ENCODE assay signal across 8 mouse cellular contexts in the genomic region with DNA sequence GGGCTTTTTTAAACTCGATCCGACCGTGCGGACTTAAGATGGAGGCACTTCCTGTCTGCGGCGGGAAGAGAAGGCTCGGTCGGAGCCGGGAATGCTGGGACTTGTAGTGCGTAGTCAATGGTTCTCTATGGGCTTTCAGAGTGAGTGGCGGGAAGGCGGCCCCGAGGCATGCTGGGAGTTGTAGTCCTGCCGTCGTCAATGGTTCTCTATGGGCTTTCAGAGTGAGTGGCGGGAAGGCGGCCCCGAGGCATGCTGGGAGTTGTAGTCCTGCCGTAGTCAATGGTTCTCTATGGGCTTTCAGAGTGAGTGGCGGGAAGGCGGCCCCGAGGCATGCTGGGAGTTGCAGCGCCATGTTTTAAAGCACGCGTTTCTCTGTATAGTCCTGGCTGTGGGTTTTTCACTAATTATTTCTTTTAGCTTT. TPM values are rescaled to one million over a fixed set of nuclear protein-coding genes. Genes with fewer than 3 reads are reported as not detected.
DNase-seq lines count a peak whose midpoint lies in the region; ATAC-seq and TF ChIP-seq lines count a peak whose summit lies in the region.
"Not testable (repeated sequence)": the region's sequence is repeated elsewhere in the genome, so short reads cannot be mapped to it uniquely, and the experiment has no call there.

No protein-coding gene starts in this region.

- H3K9ac ChIP-seq in ES-Bruce4 (ENCODE audit: low read depth, poor library complexity, severe bottlenecking), result peak overlapping the region; percentile 92
- peak overlapping the region; percentile 71 for H3K9ac ChIP-seq in forebrain, embryonic 12.5 days
- H3K9ac ChIP-seq in heart, postnatal 0 days (replicated peaks; ENCODE audit: low read depth, low read length), result peak overlapping the region; percentile 76
- H3K9ac ChIP-seq in liver, embryonic 14.5 days (replicated peaks), result peak overlapping the region; percentile 71
- H3K9ac ChIP-seq in neural tube, embryonic 11.5 days (ENCODE audit: low read length), result peak overlapping the region; percentile 75
- peak overlapping the region; percentile 69 for H3K9ac ChIP-seq in stomach, embryonic 16.5 days (ENCODE audit: low read length)

- H3K9me3 ChIP-seq in ES-Bruce4 (replicated peaks; ENCODE audit: control insufficient read depth, insufficient read depth, low read length, poor library complexity, severe bottlenecking), result peaks cover 24% of the 10 kb centered on the region
- peaks cover 40% of the 10 kb centered on the region for H3K9me3 ChIP-seq in forebrain, embryonic 12.5 days
- H3K9me3 ChIP-seq in heart, postnatal 0 days (replicated peaks; ENCODE audit: control insufficient read depth, low read length), result peaks cover 30% of the 10 kb centered on the region
- peaks cover 15% of the 10 kb centered on the region for H3K9me3 ChIP-seq in liver, embryonic 14.5 days (ENCODE audit: control insufficient read depth, low read length)
- H3K9me3 ChIP-seq in neural tube, embryonic 11.5 days (ENCODE audit: control insufficient read depth, low read length), result peaks cover 27% of the 10 kb centered on the region
- peaks cover 29% of the 10 kb centered on the region for H3K9me3 ChIP-seq in stomach, embryonic 16.5 days (replicated peaks; ENCODE audit: control insufficient read depth, low read length)

- TF ChIP-seq POLR2A in ES-Bruce4 (IDR thresholded peaks at IDR 0.05; ENCODE audit: insufficient read depth, low read length), result not testable (repeated sequence)

- peaks cover 30% of the 10 kb centered on the region for H3K36me3 ChIP-seq in ES-Bruce4 (ENCODE audit: control insufficient read depth, insufficient read depth, low read length, poor library complexity, severe bottlenecking)
- H3K36me3 ChIP-seq in forebrain, embryonic 12.5 days (replicated peaks), result peaks cover 10% of the 10 kb centered on the region
- not testable (repeated sequence) for H3K36me3 ChIP-seq in heart, postnatal 0 days (replicated peaks; ENCODE audit: control insufficient read depth, insufficient read depth, low read length); stomach, embryonic 16.5 days (ENCODE audit: control insufficient read depth, insufficient read depth, low read length)
- H3K36me3 ChIP-seq in liver, embryonic 14.5 days (replicated peaks; ENCODE audit: control insufficient read depth, insufficient read depth, low read depth), result peaks cover 16% of the 10 kb centered on the region
- H3K36me3 ChIP-seq in neural tube, embryonic 11.5 days (ENCODE audit: control insufficient read depth, insufficient read depth, low read length), result peaks cover 11% of the 10 kb centered on the region

- TF ChIP-seq EP300 in ES-Bruce4 (IDR thresholded peaks at IDR 0.05; ENCODE audit: insufficient read depth, low read depth, low read length); heart, postnatal 0 days (IDR thresholded peaks at IDR 0.05; ENCODE audit: low read depth); liver, embryonic 14.5 days (IDR thresholded peaks at IDR 0.05; ENCODE audit: low read depth): not testable (repeated sequence)

- TF ChIP-seq CTCF in ES-Bruce4 (IDR thresholded peaks at IDR 0.05; ENCODE audit: low read depth, low read length); heart, postnatal 0 days (IDR thresholded peaks at IDR 0.05; ENCODE audit: low read depth); liver, embryonic 14.5 days (IDR thresholded peaks at IDR 0.05; ENCODE audit: low read depth): not testable (repeated sequence)

- not testable (repeated sequence) for H3K4me2 ChIP-seq in forebrain, embryonic 12.5 days; heart, postnatal 0 days (ENCODE audit: low read depth, low read length); neural tube, embryonic 11.5 days (ENCODE audit: low read depth); stomach, embryonic 16.5 days (ENCODE audit: low read depth, low read length)
- peak overlapping the region; percentile 39 for H3K4me2 ChIP-seq in liver, embryonic 14.5 days (ENCODE audit: low read depth)

- ATAC-seq in cerebellum, adult (ENCODE audit: insufficient number of reproducible peaks, low FRiP score, low TSS enrichment), result peak; percentile 90
- peak; percentile 97 for ATAC-seq in forebrain, embryonic 12.5 days (ENCODE audit: low FRiP score)
- peak; percentile 95 for ATAC-seq in heart, postnatal 0 days (ENCODE audit: insufficient read depth, low read depth)
- peak; percentile 93 for ATAC-seq in liver, embryonic 14.5 days (ENCODE audit: insufficient read depth)
- ATAC-seq in neural tube, embryonic 11.5 days (ENCODE audit: insufficient read depth, low FRiP score, low TSS enrichment), result peak; percentile 97
- peak; percentile 96 for ATAC-seq in stomach, embryonic 16.5 days (ENCODE audit: insufficient read depth, low FRiP score)

- 57% methylated on average over 25 of the region's 25 CpGs for WGBS in forebrain, embryonic 12.5 days
- 64% methylated on average over 25 of the region's 25 CpGs for WGBS in heart, postnatal 0 days
- WGBS in liver, embryonic 14.5 days (ENCODE audit: insufficient replicate concordance), result 36% methylated on average over 25 of the region's 25 CpGs
- WGBS in neural tube, embryonic 11.5 days, result 57% methylated on average over 24 of the region's 25 CpGs
- WGBS in stomach, embryonic 16.5 days, result 52% methylated on average over 25 of the region's 25 CpGs

- DNase-seq in heart, postnatal 0 days (ENCODE audit: low spot score), result peak; percentile 99
- peak; percentile 100 for DNase-seq in kidney, postnatal 36 days
- DNase-seq in liver, embryonic 14.5 days (ENCODE audit: low read depth in 3 of 3, low spot score in 3 of 3), result peak; percentile 98 to 99 (median 99)
- peak; percentile 95 for DNase-seq in neural tube, embryonic 11.5 days (ENCODE audit: low spot score)

- not testable (repeated sequence) for H3K27ac ChIP-seq in ES-Bruce4 (ENCODE audit: insufficient read depth, low read length); liver, embryonic 14.5 days
- H3K27ac ChIP-seq in forebrain, embryonic 12.5 days, result peak overlapping the region; percentile 79
- peak overlapping the region; percentile 73 for H3K27ac ChIP-seq in heart, postnatal 0 days (ENCODE audit: low read depth)
- H3K27ac ChIP-seq in neural tube, embryonic 11.5 days (ENCODE audit: low read depth, low read length), result peak overlapping the region; percentile 66; the same call in 1 of the 2 replicates
- H3K27ac ChIP-seq in stomach, embryonic 16.5 days (ENCODE audit: low read length), result peak overlapping the region; percentile 71

- H3K4me3 ChIP-seq in ES-Bruce4 (ENCODE audit: low read depth, low read length), result peak overlapping the region; percentile 42
- H3K4me3 ChIP-seq in forebrain, embryonic 12.5 days (replicated peaks), result peak overlapping the region; percentile 47
- peak overlapping the region; percentile 61 for H3K4me3 ChIP-seq in heart, postnatal 0 days (ENCODE audit: low read depth, low read length)
- peak overlapping the region; percentile 65 for H3K4me3 ChIP-seq in liver, embryonic 14.5 days (ENCODE audit: insufficient read depth in 1 of 2, low read depth in 2 of 2, low read length in 2 of 2)
- peak overlapping the region; percentile 55 for H3K4me3 ChIP-seq in neural tube, embryonic 11.5 days (ENCODE audit: low read depth, low read length)
- peak overlapping the region; percentile 49 for H3K4me3 ChIP-seq in stomach, embryonic 16.5 days (replicated peaks; ENCODE audit: low read length)

- not testable (repeated sequence) for H3K4me1 ChIP-seq in ES-Bruce4 (ENCODE audit: control insufficient read depth, insufficient read depth, low read length); heart, postnatal 0 days (ENCODE audit: control insufficient read depth, insufficient read depth); liver, embryonic 14.5 days (replicated peaks; ENCODE audit: control insufficient read depth in 2 of 2, insufficient read depth in 2 of 2, low read length in 1 of 2); neural tube, embryonic 11.5 days (ENCODE audit: control insufficient read depth, insufficient read depth, low read length); stomach, embryonic 16.5 days (ENCODE audit: control insufficient read depth, insufficient read depth, low read length)
- peaks cover 22% of the 10 kb centered on the region for H3K4me1 ChIP-seq in forebrain, embryonic 12.5 days

- not testable (repeated sequence) for H3K27me3 ChIP-seq in ES-Bruce4 (ENCODE audit: control insufficient read depth, insufficient read depth, low read length, poor library complexity, severe bottlenecking); forebrain, embryonic 12.5 days; heart, postnatal 0 days (ENCODE audit: control insufficient read depth, insufficient read depth, low read length); liver, embryonic 14.5 days (ENCODE audit: control insufficient read depth, insufficient read depth, low read length); neural tube, embryonic 11.5 days (ENCODE audit: control insufficient read depth, insufficient read depth, low read length); stomach, embryonic 16.5 days (ENCODE audit: control insufficient read depth, insufficient read depth, low read length)

RNA-seq across cellular contexts. Expression of a gene that starts 0.4 kb away (rescaled TPM):
- 1,061 and 1,174 TPM in 2 replicates for polyA plus RNA-seq in ES-Bruce4 (2011; ENCODE audit: insufficient read depth, insufficient read length, low read depth, missing spikeins)
- 181 and 277 TPM in 2 replicates for polyA plus RNA-seq in forebrain, embryonic 12.5 days (2016; fragmentation: Nextera tagmentation; extraction: Ambion mirVana)
- 0.88 and 16.5 TPM in 2 replicates for total RNA-seq in heart, postnatal 0 days (2014; rRNA removed; ENCODE audit: low replicate concordance)
- polyA plus RNA-seq in heart, postnatal 0 days (2015; fragmentation: Nextera tagmentation; extraction: Ambion mirVana), result 32.6 and 63.9 TPM in 2 replicates
- 94.3 and 264 TPM in 2 replicates for polyA plus RNA-seq in liver, embryonic 14.5 days (2012; rRNA removed)
- 36.2 and 58.4 TPM in 2 replicates for polyA plus RNA-seq in liver, embryonic 14.5 days (2014; fragmentation: Nextera tagmentation; extraction: Ambion mirVana)
- 214 and 267 TPM in 2 replicates for polyA plus RNA-seq in neural tube, embryonic 11.5 days (2014; fragmentation: Nextera tagmentation; extraction: Ambion mirVana)
- 124 and 172 TPM in 2 replicates for polyA plus RNA-seq in stomach, embryonic 16.5 days (2015; fragmentation: Nextera tagmentation; extraction: Ambion mirVana)
